Mouse (Mus musculus) MEL (cell line): Measurements from ENCODE around the gene Mfsd4b2.

ENCODE experiments used
- MAZ ChIP-seq: IDR thresholded peaks from 2 replicates; pipeline ENCODE4 v1.6.1; 2012; ENCODE audit warnings: low read depth, mild to moderate bottlenecking, inconsistent platforms, low read length, improper control_type of control experiment
- POLR2A ChIP-seq, 2 experiments: IDR thresholded peaks; 2 replicates each; pipeline ENCODE4 v1.6.1; 2011 to 2012; ENCODE audit warnings: low read length in 2 of 2, mild to moderate bottlenecking in 2 of 2, control low read depth in 1 of 2, improper control_type of control experiment in 1 of 2, low read depth in 1 of 2, moderate library complexity in 1 of 2; ENCODE audit not compliant: control insufficient read depth in 1 of 2, insufficient read depth in 1 of 2, poor library complexity in 1 of 2

- TF ChIP-seq POLR2A (IDR thresholded peaks at IDR 0.05; ENCODE audit: control insufficient read depth in 1 of 2, insufficient read depth in 1 of 2, low read depth in 1 of 2, low read length in 2 of 2, poor library complexity in 1 of 2) (no peak), MAZ (no peak)
These were observed 48.3 kb upstream of the Mfsd4b2 start for GRCm38 (mm10) chr10:39974982-39975381.
